Mouse (Mus musculus) cerebellum, postnatal 10 days (tissue): ENCODE results near the gene Gm4131.

Source experiments
- DNase-seq, 2 experiments: peaks; one replicate each; pipeline ENCODE4 v3.0.0; 2021; ENCODE audit warnings: mixed read lengths in 2 of 2

Gene Gm4131

DNA sequence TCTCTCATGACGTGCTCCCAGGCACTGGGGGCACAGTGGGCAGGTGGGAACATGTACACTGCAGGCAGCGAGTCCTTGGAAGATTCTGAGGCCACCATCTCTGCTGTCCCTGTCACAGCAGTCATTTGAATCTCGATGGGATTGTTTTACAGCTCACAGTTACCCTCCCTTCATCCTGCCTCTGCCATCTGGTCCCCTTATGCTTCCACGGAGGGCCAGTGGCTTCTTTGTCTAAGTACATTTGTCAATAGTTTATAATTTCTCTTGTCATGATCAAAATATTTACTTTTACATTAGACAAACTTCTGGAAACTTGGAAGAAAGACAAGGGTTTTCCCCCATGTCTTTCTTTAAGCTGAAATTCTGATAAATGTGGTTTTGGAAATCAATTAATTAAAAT, 20.0 kb downstream of the Gm4131 start:
- peak; percentile 22 to 26 for DNase-seq

- no peak for DNase-seq
These were observed 20.4 kb downstream of the Gm4131 start for GRCm38 (mm10) chr14:62546296-62546695.

GRCm38 (mm10) chr14:62541751-62542150, 25.0 kb downstream of the Gm4131 start:
- no peak for DNase-seq

GRCm38 (mm10) chr14:62539834-62540233, 26.9 kb downstream of the Gm4131 start:
- DNase-seq, result no peak

DNA sequence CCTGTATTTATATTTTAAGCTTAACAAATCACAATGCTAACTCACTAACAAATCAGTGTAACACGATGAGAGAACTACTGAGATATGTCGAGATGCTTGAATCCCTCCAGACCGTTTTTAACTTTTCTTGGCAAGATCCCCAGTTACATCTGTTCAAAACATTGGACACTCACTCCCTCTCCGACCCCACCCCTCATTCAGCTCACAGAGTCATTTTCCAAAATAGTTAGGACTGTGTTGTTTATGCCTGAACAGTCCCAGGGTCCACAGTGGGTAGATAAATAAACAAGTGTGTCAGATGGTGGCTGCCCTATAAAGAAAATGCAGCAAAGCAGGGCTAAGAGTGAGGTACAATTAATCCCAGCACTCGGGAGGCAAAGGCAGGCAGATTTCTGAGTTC, 29.7 kb downstream of the Gm4131 start:
- no peak for DNase-seq

DNA sequence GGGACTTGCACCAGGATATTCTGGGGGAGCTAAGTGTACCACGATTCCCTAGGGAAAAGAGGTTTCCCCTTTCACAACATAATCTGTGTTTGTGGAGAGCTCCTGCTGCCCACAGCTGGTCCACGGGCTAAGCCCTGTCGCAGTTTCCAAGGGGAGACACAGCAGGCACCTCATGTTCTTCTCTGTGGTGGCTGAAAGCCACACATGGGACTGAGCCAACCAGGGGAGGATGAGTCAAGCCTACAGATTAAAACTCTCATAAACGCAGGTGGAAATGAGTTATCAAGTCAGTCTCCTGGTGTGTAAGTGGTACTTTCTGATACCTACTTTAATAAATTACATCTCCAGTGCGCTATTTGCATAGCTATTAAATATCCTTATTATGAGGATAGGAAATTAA, 30.6 kb downstream of the Gm4131 start:
- DNase-seq, result peak; percentile 30 to 46

DNA sequence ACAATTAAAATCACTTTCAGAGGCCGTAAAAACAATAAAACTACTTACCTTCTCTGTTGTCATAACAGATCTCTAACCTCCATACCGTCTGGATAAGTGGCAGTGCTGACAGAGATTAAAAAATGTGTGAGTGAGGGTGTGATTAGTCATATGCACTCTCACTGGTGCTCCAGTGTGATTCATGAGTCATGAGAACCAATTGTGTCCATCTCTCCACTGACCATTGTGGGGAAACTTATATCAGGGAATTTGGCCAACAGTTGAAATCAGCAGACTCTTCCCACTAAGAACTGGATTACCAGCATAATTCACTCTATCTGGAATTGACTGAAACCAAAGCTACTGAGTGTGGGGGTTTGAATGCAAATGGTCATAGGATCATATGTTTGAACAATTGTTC, 35.8 kb downstream of the Gm4131 start:
- DNase-seq, result no peak

- DNase-seq, result no peak
These were observed 53.9 kb downstream of the Gm4131 start for GRCm38 (mm10) chr14:62512845-62513244.

DNA sequence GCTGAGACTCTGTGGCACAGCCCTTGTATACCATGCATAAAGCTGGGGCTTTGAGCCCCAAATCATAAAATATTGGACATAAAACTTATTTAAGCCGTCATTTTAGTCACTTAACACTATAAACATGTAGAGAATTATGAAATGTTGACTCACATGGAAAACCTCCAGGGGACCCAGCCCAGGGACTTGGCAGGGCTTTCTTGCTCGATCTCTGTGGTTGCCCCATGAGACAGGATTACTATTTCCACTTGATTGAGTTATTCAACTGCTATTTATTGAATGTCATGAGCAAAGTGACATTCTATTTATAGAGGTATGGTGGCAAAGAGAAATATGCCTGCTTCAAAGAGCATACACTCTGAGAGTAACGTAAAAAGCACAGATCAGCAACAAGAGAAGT, 57.4 kb downstream of the Gm4131 start:
- no peak for DNase-seq

- no peak for DNase-seq
These were observed 60.5 kb downstream of the Gm4131 start for GRCm38 (mm10) chr14:62506261-62506660.

GRCm38 (mm10) chr14:62497391-62497790, 69.3 kb downstream of the Gm4131 start:
- no peak for DNase-seq

GRCm38 (mm10) chr14:62496501-62496900, 70.2 kb downstream of the Gm4131 start:
- no peak for DNase-seq

- DNase-seq, result no peak
These were observed 73.3 kb downstream of the Gm4131 start for GRCm38 (mm10) chr14:62493456-62493855.

DNA sequence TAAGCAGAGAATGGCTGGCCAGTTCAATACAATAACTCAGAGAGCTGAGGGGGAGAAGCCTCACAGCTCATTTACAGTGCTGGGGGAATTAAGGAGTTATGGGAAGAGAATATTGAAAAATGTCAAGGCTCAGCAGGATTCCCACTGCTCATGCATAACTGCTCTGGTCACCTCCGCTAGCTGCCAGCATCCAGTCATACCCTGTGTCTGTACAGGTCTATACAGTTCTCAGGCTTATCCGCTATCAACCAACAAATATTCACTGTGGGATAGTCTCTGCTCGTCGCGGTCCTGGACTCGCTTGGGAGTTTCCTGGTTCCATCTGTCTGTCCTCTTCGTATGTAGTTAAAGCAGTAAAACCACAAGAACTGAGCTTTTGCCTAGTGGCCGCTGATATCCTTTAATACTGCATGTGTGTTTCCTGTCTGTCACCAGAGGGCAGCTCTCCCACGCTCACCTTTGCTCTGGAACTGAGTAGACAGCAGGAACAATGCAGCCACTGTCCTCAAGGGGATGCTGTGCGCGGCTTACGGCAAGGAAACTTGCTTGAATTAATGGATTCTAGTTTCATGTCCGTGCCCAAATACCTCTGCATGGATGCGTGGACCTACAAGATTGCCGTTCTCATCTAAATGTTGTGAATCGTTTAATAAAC, 74.4 kb downstream of the Gm4131 start:
- peak; percentile 91 for DNase-seq

DNA sequence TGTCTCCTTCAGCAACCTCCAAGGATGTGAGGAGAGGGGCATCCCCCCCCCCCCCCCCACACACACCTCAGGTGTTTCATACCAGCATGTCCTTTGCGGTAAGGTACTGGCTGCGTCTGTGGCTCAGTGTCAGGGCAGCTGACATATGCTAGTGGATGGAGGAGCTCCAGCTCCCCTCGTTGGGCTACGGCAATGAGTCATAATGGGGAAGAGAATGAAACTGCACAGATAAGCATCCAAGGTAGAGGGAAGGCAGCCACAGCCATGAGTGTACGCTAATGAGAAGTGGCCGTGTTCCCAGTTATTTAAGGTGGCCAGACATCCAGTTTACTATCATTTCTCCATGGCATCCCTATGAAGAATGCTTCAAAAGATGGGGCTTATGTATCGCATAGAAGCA, 78.5 kb downstream of the Gm4131 start:
- DNase-seq, result peak in 1 of 2 experiments; percentile 27

GRCm38 (mm10) chr14:62481381-62481780, 85.3 kb downstream of the Gm4131 start:
- no peak for DNase-seq

DNA sequence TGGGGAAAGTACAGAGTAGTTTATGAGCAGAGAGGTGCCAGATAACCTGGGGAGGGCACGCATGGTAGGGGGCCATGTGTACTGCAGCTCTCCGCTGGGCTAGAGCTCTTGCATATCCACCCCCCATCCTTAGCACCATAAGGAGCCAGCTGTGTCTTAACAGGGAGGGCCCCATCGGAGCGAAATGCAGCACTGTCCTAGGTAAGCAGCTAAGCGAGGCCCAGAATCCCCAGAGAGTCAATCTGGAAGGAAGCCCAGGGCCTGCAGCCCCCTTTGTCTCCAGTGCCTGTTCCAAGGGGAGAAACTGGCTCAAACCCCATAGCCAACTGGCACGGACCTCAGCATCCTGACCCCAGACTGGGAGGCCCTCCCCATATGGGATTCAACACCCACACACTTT, 87.3 kb downstream of the Gm4131 start:
- DNase-seq, result peak; percentile 60 to 76

- DNase-seq, result no peak
These were observed 92.2 kb downstream of the Gm4131 start for GRCm38 (mm10) chr14:62474481-62474880.

DNA sequence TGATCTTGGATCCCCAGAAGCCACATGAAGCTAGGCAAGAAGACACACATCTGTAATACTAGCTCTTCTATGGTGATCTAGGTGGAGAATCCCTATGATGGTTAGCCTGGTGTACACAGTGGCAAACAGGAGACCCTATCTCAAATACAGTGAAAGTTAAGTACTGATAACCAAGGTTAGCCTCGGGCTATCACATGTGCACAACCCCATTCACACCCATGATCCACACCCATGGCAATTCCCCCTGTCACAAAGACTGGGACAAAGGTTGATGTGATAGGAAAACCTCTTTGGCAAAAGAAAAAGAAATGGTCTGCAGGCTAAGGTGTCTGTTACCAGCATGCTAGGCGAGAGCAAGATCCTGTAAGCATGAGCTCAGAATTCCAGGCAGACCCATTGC, 94.7 kb downstream of the Gm4131 start:
- no peak for DNase-seq

DNA sequence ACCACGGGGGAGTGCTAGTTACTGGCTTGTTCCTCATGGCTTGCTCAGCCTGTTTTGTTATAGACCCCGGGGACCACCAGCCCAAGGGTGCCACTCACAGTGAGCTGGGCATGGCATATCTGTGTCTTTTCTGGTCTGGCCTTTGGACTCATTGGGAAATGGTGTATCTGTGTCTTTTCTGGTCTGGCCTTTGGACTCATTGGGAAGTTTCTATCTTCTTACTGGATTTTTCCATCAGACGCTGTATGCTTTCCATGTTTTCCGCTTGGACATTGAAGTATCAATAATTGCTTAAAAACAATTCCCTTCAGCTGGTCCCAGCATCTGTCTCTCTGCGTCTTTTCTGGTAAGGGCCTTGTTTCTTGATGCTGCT, 98.0 kb downstream of the Gm4131 start:
- no peak for DNase-seq

DNA sequence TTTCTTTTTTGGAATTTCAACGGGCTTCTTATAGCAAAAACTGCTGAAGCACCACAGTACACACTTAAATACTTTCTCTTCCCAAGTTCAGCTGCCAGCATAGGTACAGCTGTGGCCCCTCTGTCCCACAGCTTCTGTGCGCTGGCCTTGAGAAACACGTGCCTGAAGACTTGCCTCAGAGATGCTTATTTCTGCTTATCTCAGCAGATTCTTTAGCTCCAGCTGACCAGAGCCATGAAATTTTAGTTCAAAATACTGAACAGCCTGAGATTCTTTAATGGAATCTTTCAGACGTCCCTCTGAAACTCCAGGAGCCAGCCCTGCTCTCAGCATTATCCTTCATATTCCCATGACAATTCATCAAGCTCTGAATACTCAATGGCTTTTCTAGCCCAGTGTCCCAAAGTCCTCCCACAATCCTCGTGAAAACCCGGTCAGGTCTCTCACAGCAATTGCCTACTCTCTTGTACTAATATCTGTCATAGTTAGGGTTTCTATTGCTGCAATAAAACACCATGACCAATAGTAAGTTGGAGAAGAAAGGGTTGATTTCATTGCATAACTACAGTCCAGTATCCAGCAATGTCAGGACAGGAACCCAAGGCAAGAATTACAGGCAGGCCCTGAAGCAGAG, 98.5 kb downstream of the Gm4131 start:
- no peak for DNase-seq

- DNase-seq, result peak; percentile 42 to 61
These were observed 101.8 kb downstream of the Gm4131 start for GRCm38 (mm10) chr14:62464966-62465365.

- peak in 1 of 2 experiments; percentile 36 for DNase-seq
These were observed 107.2 kb downstream of the Gm4131 start for GRCm38 (mm10) chr14:62459541-62459940.

DNA sequence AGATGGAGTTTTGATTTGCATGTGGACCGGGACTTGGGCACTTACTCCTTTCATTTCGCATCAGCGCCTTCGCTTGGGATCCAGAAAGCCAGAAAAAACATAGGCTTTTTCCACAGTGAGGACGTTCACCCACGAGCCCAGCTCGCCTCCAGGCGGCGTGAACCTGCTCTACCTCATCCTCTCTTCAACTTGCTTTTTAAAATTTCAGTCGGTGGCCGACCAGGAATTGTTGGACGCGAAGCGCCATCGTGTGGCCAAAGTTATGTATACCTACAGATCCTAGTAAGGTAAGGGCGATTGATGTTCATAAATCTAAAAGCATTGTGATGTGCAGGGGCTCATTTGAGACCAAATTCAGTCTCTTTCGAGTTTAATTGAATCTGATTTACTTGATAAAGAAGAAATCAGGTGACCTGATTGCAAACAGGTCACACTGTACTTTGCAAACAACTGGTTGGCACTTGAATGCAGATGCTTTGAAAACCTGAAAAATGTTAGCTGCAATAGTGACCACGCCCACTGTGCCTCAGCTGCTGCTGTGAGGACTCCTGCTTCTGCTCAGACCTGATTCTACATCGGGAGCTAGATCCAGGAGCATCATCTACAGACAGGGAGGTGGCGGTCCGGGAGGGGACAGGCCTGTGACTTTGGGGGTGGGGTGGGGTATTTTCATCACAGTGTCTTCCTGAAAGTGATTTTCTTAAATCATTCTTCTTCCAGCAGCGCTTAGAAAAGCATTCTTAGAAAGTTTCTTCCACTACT, 109.1 kb downstream of the Gm4131 start:
- peak; percentile 96 to 97 for DNase-seq
